Mouse (Mus musculus) left cerebral cortex, postnatal 25 days (tissue): Measurements from ENCODE around the gene Kdm5a. TPM values are rescaled to one million over a fixed set of nuclear protein-coding genes. Genes with fewer than 3 reads are reported as not detected.

Experiments used
- DNase-seq, 2 experiments: peaks; one replicate each; pipeline ENCODE4 v3.0.0; 2022; ENCODE audit warnings: low spot score in 2 of 2, mixed read lengths in 1 of 2
- intact Hi-C: fragments of 180-260 bp; cut with DNase I; formaldehyde crosslinking; loops from one replicate; pipeline ENCODE4 v1.15.1; 2025
- total RNA-seq, 2 experiments: library from RNA; stranded (reverse); gene quantifications; 2 replicates each; pipeline ENCODE4 v1.2.3; 2021

Gene Kdm5a
- total RNA-seq = 10 to 100 TPM; 40.3 to 42.1 TPM

GRCm38 (mm10) chr6:120363688-120364522 is at the start of gene Kdm5a, which contains the start of gene Ccdc77:
Gene Kdm5a (plus strand): TSS chr6:120364124.
Gene Ccdc77 (minus strand): TSS chr6:120364374.
- DNase-seq = peak; percentile 95 to 97
- intact Hi-C loops = no loop called here

DNA sequence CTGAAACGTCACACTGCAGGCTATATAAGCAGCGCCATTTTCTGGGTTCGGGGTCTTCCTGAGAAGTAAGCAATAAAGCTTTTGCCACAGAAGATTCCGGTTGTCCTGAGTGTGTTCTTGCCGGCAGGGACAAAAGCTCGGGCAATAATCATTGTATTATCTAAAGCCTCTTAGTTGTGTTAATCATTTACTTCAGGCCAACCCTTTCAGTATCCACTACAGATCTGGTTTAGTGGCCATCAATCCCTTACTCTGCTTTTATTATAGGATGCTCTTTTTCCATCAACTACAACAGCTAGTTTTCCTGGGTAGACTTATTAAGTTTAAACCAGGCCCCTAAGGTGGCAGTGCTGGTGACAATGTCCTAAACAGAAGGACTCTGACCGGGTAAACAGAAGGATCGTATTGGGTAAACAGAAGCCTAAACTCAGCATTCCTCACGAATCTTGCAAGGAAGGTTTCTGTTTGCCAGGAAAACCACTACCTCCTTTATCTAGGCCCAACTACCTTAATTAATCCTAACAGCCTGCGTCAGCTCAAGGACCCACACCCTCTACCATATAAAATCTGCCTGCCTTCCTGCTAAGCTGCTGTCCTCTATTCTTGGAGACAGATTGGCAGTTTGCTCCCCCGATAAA is 45.5 kb upstream of the Kdm5a start:
- DNase-seq = no peak
- intact Hi-C loops = no loop called here

DNA sequence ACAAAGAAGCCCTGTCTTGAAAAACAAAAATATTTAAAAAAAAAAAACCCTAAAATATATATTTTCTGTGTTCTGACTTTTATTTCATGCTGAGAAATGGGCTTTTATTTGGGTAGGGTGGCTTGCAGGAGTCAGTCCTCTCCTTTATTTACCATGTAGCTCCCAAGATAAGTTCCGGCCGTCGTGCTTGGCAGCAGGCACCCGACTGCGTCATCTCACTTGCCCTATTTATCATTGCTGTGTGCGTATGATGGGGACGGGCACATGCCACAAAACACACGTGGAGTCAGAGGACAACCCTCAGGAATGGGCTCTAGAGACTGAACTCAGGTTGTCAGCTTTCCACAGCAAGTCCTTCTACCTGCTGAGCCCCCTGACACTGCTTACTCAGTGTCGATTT is 44.8 kb upstream of the Kdm5a start:
- no peak for DNase-seq
- intact Hi-C loops = no loop called here

- no peak for DNase-seq
- intact Hi-C loops = no loop called here
Observed at GRCm38 (mm10) chr6:120320369-120320768, 43.6 kb upstream of the Kdm5a start.

- peak; percentile 78 to 80 for DNase-seq
- intact Hi-C loops = no loop called here
Observed at GRCm38 (mm10) chr6:120324295-120324927, 39.5 kb upstream of the Kdm5a start.

- intact Hi-C loops = no loop called here
- DNase-seq = no peak
Observed at GRCm38 (mm10) chr6:120332351-120332750, 31.6 kb upstream of the Kdm5a start.

GRCm38 (mm10) chr6:120343992-120344391 is 19.9 kb upstream of the Kdm5a start:
- peak in 1 of 2 experiments; percentile 14 for DNase-seq
- intact Hi-C loops = no loop called here

DNA sequence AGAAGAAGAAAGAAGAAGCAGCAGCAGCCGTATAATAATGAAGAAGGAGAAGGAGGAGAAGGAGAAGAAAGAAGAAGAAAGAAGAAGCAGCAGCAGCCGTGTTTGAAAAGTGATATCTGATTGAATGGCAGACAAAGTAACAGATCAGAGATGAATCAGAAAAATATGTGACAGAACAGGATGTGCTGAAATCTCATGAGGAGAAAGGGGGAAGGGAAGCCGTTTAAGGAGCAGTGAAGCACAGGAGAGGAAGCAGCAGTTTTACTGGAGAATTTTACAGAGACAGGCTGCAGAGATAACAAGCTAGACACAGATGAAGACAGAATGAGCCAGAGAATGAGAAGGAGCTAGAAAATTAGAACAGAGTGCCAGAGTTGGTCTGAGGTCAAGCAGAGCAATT is 14.9 kb upstream of the Kdm5a start:
- DNase-seq = no peak
- intact Hi-C loops = no loop called here

DNA sequence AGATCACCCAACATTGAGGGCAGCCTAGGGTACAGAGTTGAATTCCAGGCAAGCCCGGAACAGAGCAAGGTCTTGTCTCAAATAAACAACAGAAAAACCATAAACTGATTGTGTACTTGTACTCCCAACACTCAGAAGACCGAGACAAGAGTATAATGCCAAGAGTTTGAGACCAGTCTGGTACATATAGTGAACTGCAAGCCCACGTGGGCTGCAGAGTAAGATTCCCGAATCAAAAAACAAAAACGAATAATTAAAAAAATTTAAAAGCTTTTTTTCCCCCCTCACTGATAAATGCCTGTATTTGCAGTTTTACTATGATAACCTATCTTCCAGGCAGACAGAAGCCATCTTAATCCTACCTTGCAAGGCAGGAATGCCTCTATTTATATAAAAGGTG is 7.4 kb upstream of the Kdm5a start:
- no peak for DNase-seq
- intact Hi-C loops = no loop called here

DNA sequence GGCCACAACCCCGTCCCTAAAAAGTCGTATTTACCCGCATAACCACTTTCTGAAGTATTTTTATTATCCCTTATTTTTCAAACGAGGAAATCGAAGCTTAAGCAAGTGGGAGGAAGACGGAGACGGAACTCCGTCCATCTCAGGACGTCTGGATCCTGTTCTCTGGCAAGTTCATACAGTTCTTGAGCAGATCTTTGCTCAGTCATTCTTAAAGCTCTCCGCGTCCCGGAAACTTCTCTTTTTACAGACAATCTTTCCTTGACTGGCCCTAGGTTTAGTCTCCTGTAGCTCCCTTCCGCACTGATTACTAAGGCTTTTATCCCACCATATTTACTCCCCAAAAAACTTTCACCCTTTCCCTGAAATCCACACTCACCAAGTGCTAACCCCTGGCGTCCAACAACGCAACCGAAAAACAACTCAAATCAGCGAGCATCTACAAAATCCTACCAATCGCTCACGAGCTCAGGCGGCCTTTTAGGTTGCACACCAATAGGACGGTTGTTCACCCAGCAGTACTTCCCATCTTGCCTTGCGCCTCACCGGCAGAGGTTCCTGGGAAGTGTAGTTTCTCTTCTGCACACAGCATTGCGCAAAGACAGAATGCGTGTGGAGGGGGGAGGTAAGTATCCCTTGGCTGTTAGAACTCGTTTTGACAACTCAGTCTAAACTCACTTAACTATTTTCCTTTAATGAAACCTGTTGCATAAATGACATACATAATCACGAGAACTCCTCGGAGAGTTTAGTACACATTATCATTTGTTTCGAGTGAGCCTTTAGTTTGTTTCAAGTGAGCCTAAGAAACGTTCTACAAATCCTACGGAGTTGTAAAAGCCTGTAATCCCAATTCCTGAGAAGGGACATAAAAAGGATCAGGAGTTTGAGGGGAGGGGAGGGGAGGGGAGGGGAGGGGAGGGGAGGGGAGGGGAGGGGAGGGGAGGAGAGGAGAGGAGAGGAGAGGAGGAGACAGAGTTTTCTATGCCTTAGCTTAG is 6.7 kb upstream of the Kdm5a start:
- DNase-seq = peak; percentile 85 to 96
- intact Hi-C loops = no loop called here

DNA sequence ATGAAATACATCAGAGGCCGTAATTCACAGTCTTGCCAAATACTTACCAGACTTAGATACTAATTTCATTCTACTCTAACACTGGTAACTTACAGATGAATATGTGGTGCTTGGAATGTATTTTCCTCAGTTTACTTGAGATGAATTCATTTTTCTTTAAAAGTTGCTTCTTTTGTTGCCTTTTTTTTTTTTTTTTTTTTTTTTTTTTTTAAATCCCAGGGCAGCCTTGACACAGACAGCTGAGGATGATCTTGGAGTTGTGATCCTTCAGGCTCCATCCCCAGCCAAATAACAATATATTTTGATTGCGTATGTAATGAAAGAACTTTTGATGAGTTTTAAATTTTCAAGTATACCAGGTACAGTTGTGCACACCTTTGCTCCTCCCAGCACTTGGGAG is 1.8 kb upstream of the Kdm5a start:
- intact Hi-C loops = no loop called here
- DNase-seq = no peak

GRCm38 (mm10) chr6:120362774-120363687 is 893 bp upstream of the Kdm5a start:
- intact Hi-C loops = no loop called here
- no peak for DNase-seq

- intact Hi-C loops = no loop called here
- DNase-seq = no peak
Observed at GRCm38 (mm10) chr6:120364523-120364905, 590 bp downstream of the Kdm5a start.

GRCm38 (mm10) chr6:120365051-120365450 is 1.1 kb downstream of the Kdm5a start:
- intact Hi-C loops = no loop called here
- DNase-seq = no peak

GRCm38 (mm10) chr6:120376736-120377135 is 12.8 kb downstream of the Kdm5a start:
- no peak for DNase-seq
- intact Hi-C loops = loop anchor here (5.0 to 10.0 kb wide), 2 partner anchors 41 to 422 kb away; no protein-coding TSS in a partner anchor

- intact Hi-C loops = no loop called here
- no peak for DNase-seq
Observed at GRCm38 (mm10) chr6:120390054-120390453, 26.1 kb downstream of the Kdm5a start.

- intact Hi-C loops = no loop called here
Observed at GRCm38 (mm10) chr6:120392811-120393210, 28.9 kb downstream of the Kdm5a start.

GRCm38 (mm10) chr6:120395622-120396345 is 31.9 kb downstream of the Kdm5a start:
- no peak for DNase-seq
- intact Hi-C loops = no loop called here

More at GRCm38 (mm10) chr6:120392811-120393210, 28.9 kb downstream of the Kdm5a start:
- DNase-seq = no peak
